Mouse (Mus musculus) limb, embryonic 10.5 days (tissue): Measurements from ENCODE around the gene Nelfe. TPM values are rescaled to one million over a fixed set of nuclear protein-coding genes. Genes with fewer than 3 reads are reported as not detected.

Experiments used
- DNase-seq: peaks from one replicate; pipeline ENCODE4 v3.0.0-alpha.2; 2017; ENCODE audit warnings: low spot score
- H3K27ac ChIP-seq: fragments of 300-500 bp; sonication (generic); 2 replicates; pipeline ENCODE4 v1.5.1; 2016; ENCODE audit warnings: mild to moderate bottlenecking
- H3K27me3 ChIP-seq: fragments of 300-500 bp; sonication (generic); 2 replicates; pipeline ENCODE4 v1.6.1; 2016; ENCODE audit warnings: low read depth, mild to moderate bottlenecking; ENCODE audit not compliant: poor library complexity, severe bottlenecking
- H3K36me3 ChIP-seq: fragments of 300-500 bp; sonication (generic); 2 replicates; pipeline ENCODE4 v1.6.1; 2016; ENCODE audit warnings: mild to moderate bottlenecking, moderate library complexity
- H3K4me1 ChIP-seq: fragments of 300-500 bp; sonication (generic); 2 replicates; pipeline ENCODE4 v1.6.1; 2016
- H3K4me3 ChIP-seq: fragments of 300-500 bp; sonication (generic); 2 replicates; pipeline ENCODE4 v1.5.1; 2016; ENCODE audit warnings: mild to moderate bottlenecking, moderate library complexity
- H3K9me3 ChIP-seq: fragments of 300-500 bp; sonication (generic); replicated peaks from 2 replicates; pipeline ENCODE4 v1.6.1; 2016; ENCODE audit warnings: mild to moderate bottlenecking
- WGBS: fragments of 180-500 bp; shearing (Covaris S2); methylation state at CpG from one replicate; pipeline ENCODE4 v1.1.7; 2016; 5-methylcytosine and 5-hydroxymethylcytosine counted together
- polyA plus RNA-seq: library from polyadenylated mRNA; unstranded; fragments of >200 nt; fragmentation: Nextera tagmentation; extraction: Ambion mirVana; gene quantifications from 2 replicates; pipeline ENCODE4 v1.2.1, GENCODE M21; 2016

Gene Nelfe
- polyA plus RNA-seq, 1 experiment from 2014 or later = 151 TPM

GRCm38 (mm10) chr17:34887942-34888341 is 37.8 kb downstream of the Nelfe start:
- Histone ChIP-seq H3K9me3 (no peaks in the 10 kb centered on the region), H3K4me1 (peaks cover 8% of the 10 kb centered on the region), H3K27ac (no peak overlapping the region), H3K4me3 (no peak overlapping the region), H3K27me3 (peaks cover 10% of the 10 kb centered on the region; the same call in 1 of the 2 replicates), H3K36me3 (no peaks in the 10 kb centered on the region)
- DNase-seq = no peak
- 90% methylated on average over 5 of the region's 5 CpGs for WGBS

- Histone ChIP-seq H3K27ac (no peak overlapping the region), H3K27me3 (no peaks in the 10 kb centered on the region), H3K36me3 (peaks cover under 1% of the 10 kb centered on the region; the same call in 1 of the 2 replicates), H3K4me3 (no peak overlapping the region), H3K9me3 (no peaks in the 10 kb centered on the region), H3K4me1 (peaks cover 13% of the 10 kb centered on the region)
- DNase-seq = no peak
- 90% methylated on average over 12 of the region's 12 CpGs for WGBS
Observed at GRCm38 (mm10) chr17:34890074-34890743, 40.0 kb downstream of the Nelfe start.

GRCm38 (mm10) chr17:34891377-34891776 is 41.2 kb downstream of the Nelfe start:
- WGBS = 93% methylated on average over 2 of the region's 2 CpGs
- no peaks in the 10 kb centered on the region for H3K9me3 ChIP-seq
- DNase-seq = no peak
- no peak overlapping the region for H3K27ac ChIP-seq
- peaks cover 12% of the 10 kb centered on the region for H3K36me3 ChIP-seq
- H3K27me3 ChIP-seq = no peaks in the 10 kb centered on the region
- no peak overlapping the region for H3K4me3 ChIP-seq
- H3K4me1 ChIP-seq = peaks cover 25% of the 10 kb centered on the region

GRCm38 (mm10) chr17:34893072-34893824 is 43.1 kb downstream of the Nelfe start:
- Histone ChIP-seq H3K4me1 (peaks cover 42% of the 10 kb centered on the region), H3K9me3 (no peaks in the 10 kb centered on the region), H3K36me3 (peaks cover 18% of the 10 kb centered on the region), H3K27ac (peak overlapping the region; percentile 99), H3K27me3 (no peaks in the 10 kb centered on the region), H3K4me3 (peak overlapping the region; percentile 99)
- DNase-seq = no peak
- 77% methylated on average over 12 of the region's 12 CpGs for WGBS

GRCm38 (mm10) chr17:34894074-34894597 is 43.9 kb downstream of the Nelfe start:
- H3K4me3 ChIP-seq = peak overlapping the region; percentile 99
- no peaks in the 10 kb centered on the region for H3K27me3 ChIP-seq
- H3K36me3 ChIP-seq = peaks cover 18% of the 10 kb centered on the region
- no peaks in the 10 kb centered on the region for H3K9me3 ChIP-seq
- under 1% methylated on average over 35 of the region's 51 CpGs for WGBS
- H3K27ac ChIP-seq = peak overlapping the region; percentile 99
- DNase-seq = peak; percentile 97
- peaks cover 43% of the 10 kb centered on the region for H3K4me1 ChIP-seq

GRCm38 (mm10) chr17:34894801-34895530 is 44.8 kb downstream of the Nelfe start:
- H3K9me3 ChIP-seq = no peaks in the 10 kb centered on the region
- H3K4me1 ChIP-seq = peaks cover 50% of the 10 kb centered on the region
- peak overlapping the region; percentile 99 for H3K4me3 ChIP-seq
- peak; percentile 63 for DNase-seq
- peak overlapping the region; percentile 99 for H3K27ac ChIP-seq
- H3K36me3 ChIP-seq = peaks cover 18% of the 10 kb centered on the region
- 10% methylated on average over 51 of the region's 51 CpGs for WGBS
- H3K27me3 ChIP-seq = no peaks in the 10 kb centered on the region

- Histone ChIP-seq H3K27me3 (no peaks in the 10 kb centered on the region), H3K36me3 (peaks cover 21% of the 10 kb centered on the region), H3K4me3 (peak overlapping the region; percentile 99), H3K27ac (peak overlapping the region; percentile 99), H3K9me3 (no peaks in the 10 kb centered on the region), H3K4me1 (peaks cover 56% of the 10 kb centered on the region)
- no peak for DNase-seq
- WGBS = 94% methylated on average over 15 of the region's 15 CpGs
Observed at GRCm38 (mm10) chr17:34895724-34896123, 45.5 kb downstream of the Nelfe start.

- Histone ChIP-seq H3K9me3 (no peaks in the 10 kb centered on the region), H3K4me3 (peak overlapping the region; percentile 99), H3K36me3 (peaks cover 27% of the 10 kb centered on the region), H3K27ac (0 out of 2 replicates have a peak overlapping the region, but pooled peaks have one; percentile 99), H3K27me3 (no peaks in the 10 kb centered on the region), H3K4me1 (peaks cover 56% of the 10 kb centered on the region)
- WGBS = 90% methylated on average over 17 of the region's 17 CpGs
- no peak for DNase-seq
Observed at GRCm38 (mm10) chr17:34896366-34896765, 46.2 kb downstream of the Nelfe start.

- Histone ChIP-seq H3K36me3 (peaks cover 38% of the 10 kb centered on the region), H3K4me1 (peaks cover 56% of the 10 kb centered on the region), H3K27me3 (no peaks in the 10 kb centered on the region), H3K27ac (peak overlapping the region; percentile 100), H3K9me3 (no peaks in the 10 kb centered on the region), H3K4me3 (peak overlapping the region; percentile 99)
- 27% methylated on average over 10 of the region's 10 CpGs for WGBS
- DNase-seq = peak; percentile 46
Observed at GRCm38 (mm10) chr17:34897373-34898159, 47.4 kb downstream of the Nelfe start.

GRCm38 (mm10) chr17:34898160-34898586 is 48.0 kb downstream of the Nelfe start, which contains the start of the genes C2 and Ehmt2:
Gene C2 (minus strand): TSS chr17:34898265.
Gene Ehmt2 (plus strand): TSS chr17:34898469.
- Histone ChIP-seq H3K27ac (peak within 1 kb of the TSS; percentile 100), H3K4me3 (peak within 1 kb of the TSS; percentile 99), H3K27me3 (no peaks in the 10 kb centered on the region), H3K9me3 (no peaks in the 10 kb centered on the region), H3K4me1 (peaks cover 56% of the 10 kb centered on the region), H3K36me3 (peaks cover 44% of the 10 kb centered on the region)
- under 1% methylated on average over 43 of the region's 44 CpGs for WGBS
- DNase-seq = peak; percentile 90

- Histone ChIP-seq H3K4me1 (peaks cover 51% of the 10 kb centered on the region), H3K36me3 (peaks cover 49% of the 10 kb centered on the region), H3K9me3 (no peaks in the 10 kb centered on the region), H3K27ac (peak overlapping the region; percentile 100), H3K27me3 (no peaks in the 10 kb centered on the region), H3K4me3 (peak overlapping the region; percentile 99)
- DNase-seq = peak; percentile 79
- 1% methylated on average over 42 of the region's 47 CpGs for WGBS
Observed at GRCm38 (mm10) chr17:34898706-34899052, 48.5 kb downstream of the Nelfe start.
